In genomic region chr16:18118285-18118684, GRCm38 (mm10) we compare ENCODE assay signal across 15 mouse cellular contexts.
"Had no signal": no experiment of that assay in that cellular context is flagged by ENCODE, and none has a peak within 500 bp of the region (broad histone marks: within the 10 kb centered on the region; RNA-seq: fewer than 3 reads in every experiment).

No protein-coding gene starts in this region.

- H3K4me3 ChIP-seq: midbrain, embryonic 10.5 days; midbrain, embryonic 12.5 days; myocyte; neural tube, embryonic 13.5 days; neural tube, embryonic 15.5 days had no signal

- ATAC-seq: midbrain, embryonic 16.5 days had no signal

- DNase-seq: lung, adult 18-20 months; lung, embryonic 14.5 days; lung, postnatal 10 days; lung, postnatal 4 days; right cerebral cortex, postnatal 14 days; thymus, adult 18-20 months; thymus, postnatal 14 days; thymus, postnatal 36 days had no signal

- H3K27ac ChIP-seq: liver, embryonic 14.5 days; midbrain, embryonic 10.5 days; midbrain, embryonic 12.5 days; neural tube, embryonic 15.5 days had no signal
